Mouse (Mus musculus) kidney, postnatal 0 days (tissue): Measurements from ENCODE around the gene Psmb11. TPM values are rescaled to one million over a fixed set of nuclear protein-coding genes. Genes with fewer than 3 reads are reported as not detected.
"Not testable (repeated sequence)": the region's sequence is repeated elsewhere in the genome, so short reads cannot be mapped to it uniquely, and the experiment has no call there.

Source experiments
- ATAC-seq: fragments of 200-750 bp; cut with Nextera tagmentation; replicated peaks from 2 replicates; pipeline ENCODE4 v1.8.0; 2017; ENCODE audit warnings: low read depth, moderate number of reproducible peaks, moderate TSS enrichment, moderate library complexity; ENCODE audit not compliant: low FRiP score
- DNase-seq: peaks from one replicate; pipeline ENCODE4 v3.0.0-alpha.2; 2016; ENCODE audit warnings: low spot score
- H3K27ac ChIP-seq: fragments of 300-500 bp; sonication (generic); 2 replicates; pipeline ENCODE4 v1.5.1; 2014; ENCODE audit warnings: mild to moderate bottlenecking
- H3K27me3 ChIP-seq: fragments of 300-500 bp; sonication (generic); 2 replicates; pipeline ENCODE4 v1.6.1; 2014; ENCODE audit warnings: low read length, mixed read lengths; ENCODE audit not compliant: insufficient read depth
- H3K36me3 ChIP-seq: fragments of 300-500 bp; sonication (generic); 2 replicates; pipeline ENCODE4 v1.6.1; 2014; ENCODE audit warnings: low read length, mixed read lengths; ENCODE audit not compliant: insufficient read depth
- H3K4me1 ChIP-seq: fragments of 300-500 bp; sonication (generic); replicated peaks from 2 replicates; pipeline ENCODE4 v1.6.1; 2014; ENCODE audit warnings: antibody characterized with exemption, low read length, mixed read lengths; ENCODE audit not compliant: insufficient read depth
- H3K4me2 ChIP-seq: fragments of 300-500 bp; sonication (generic); 2 replicates; pipeline ENCODE4 v1.6.1; 2014; ENCODE audit warnings: mild to moderate bottlenecking, low read length, moderate library complexity, mixed read lengths
- H3K4me3 ChIP-seq: fragments of 300-500 bp; sonication (generic); replicated peaks from 2 replicates; pipeline ENCODE4 v1.5.1; 2014; ENCODE audit warnings: low read depth, low read length
- H3K9ac ChIP-seq: fragments of 300-500 bp; sonication (generic); 2 replicates; pipeline ENCODE4 v1.6.1; 2014; ENCODE audit warnings: low read depth, low read length
- H3K9me3 ChIP-seq: fragments of 300-500 bp; sonication (generic); replicated peaks from 2 replicates; pipeline ENCODE4 v1.6.1; 2016; ENCODE audit warnings: low read length, inconsistent platforms, mixed read lengths
- CTCF ChIP-seq: IDR thresholded peaks from 2 replicates; pipeline ENCODE4 v1.5.1; 2016; ENCODE audit warnings: antibody characterized with exemption, low read depth, mild to moderate bottlenecking, moderate library complexity
- WGBS: fragments of 180-500 bp; shearing (Covaris S2); extraction: QIAGEN DNeasy Blood & Tissue Kit; methylation state at CpG from one replicate; pipeline ENCODE4 v1.1.7; 2014; 5-methylcytosine and 5-hydroxymethylcytosine counted together
- polyA plus RNA-seq: library from polyadenylated mRNA; unstranded; fragments of >200 nt; fragmentation: Nextera tagmentation; extraction: Ambion mirVana; gene quantifications from 2 replicates; pipeline ENCODE4 v1.2.1, GENCODE M21; 2015

Psmb11 gene
- polyA plus RNA-seq, 1 experiment from 2014 or later = not detected

DNA sequence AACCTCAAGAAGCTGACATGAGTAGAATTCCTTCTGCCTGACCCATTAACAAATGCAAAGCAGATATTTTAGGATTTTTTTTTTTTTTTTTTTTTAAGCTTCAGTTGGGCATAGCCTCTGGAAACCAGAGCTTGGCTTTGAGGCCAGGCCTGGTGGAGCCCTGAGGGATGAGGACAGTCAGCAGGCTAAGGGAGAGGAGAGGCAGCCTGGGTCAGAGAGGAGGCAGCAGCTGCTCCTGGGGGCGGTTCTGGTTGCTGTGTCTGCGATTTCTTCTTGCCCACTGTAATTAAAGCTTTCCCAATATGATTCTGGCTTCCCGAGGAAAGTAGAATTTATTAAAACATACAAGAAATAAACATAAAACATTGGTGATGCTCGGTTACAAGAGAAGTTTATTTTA lies 12.0 kb upstream of the Psmb11 start:
- H3K27ac ChIP-seq = no peak overlapping the region
- DNase-seq (no peak), ATAC-seq (no peak)
- H3K36me3 ChIP-seq = peaks cover 7% of the 10 kb centered on the region; the same call in 1 of the 2 replicates
- no peak overlapping the region for H3K9ac ChIP-seq
- 55% methylated on average over 4 of the region's 4 CpGs for WGBS
- TF ChIP-seq CTCF = no peak
- H3K4me3 ChIP-seq = no peak overlapping the region
- no peaks in the 10 kb centered on the region for H3K9me3 ChIP-seq
- 0 out of 2 replicates have a peak, but pooled peaks cover 2% of the 10 kb centered on the region for H3K4me1 ChIP-seq
- no peak overlapping the region for H3K4me2 ChIP-seq
- no peaks in the 10 kb centered on the region for H3K27me3 ChIP-seq

DNA sequence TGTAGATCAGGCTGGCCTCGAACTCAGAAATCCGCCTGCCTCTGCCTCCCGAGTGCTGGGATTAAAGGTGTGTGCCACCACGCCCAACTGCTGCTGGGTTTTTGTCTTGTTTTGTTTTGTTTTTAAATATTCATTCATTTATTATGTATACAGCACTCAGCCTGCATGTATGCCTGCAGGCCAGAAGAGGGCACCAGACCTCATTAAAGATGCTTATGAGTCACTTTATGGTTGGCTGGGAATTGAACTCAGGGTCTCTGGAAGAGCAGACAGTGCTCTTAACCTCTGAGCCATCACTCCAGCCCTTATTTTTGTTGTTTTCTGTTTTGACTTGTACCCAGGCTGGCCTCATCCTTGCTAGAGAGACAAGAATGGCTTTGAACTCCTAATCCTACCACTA lies 11.3 kb upstream of the Psmb11 start:
- peak; percentile 69 for TF ChIP-seq CTCF
- H3K36me3 ChIP-seq = peaks cover 10% of the 10 kb centered on the region
- no peak overlapping the region for H3K4me2 ChIP-seq
- DNase-seq (peak; percentile 43), ATAC-seq (no peak)
- H3K4me3 ChIP-seq = no peak overlapping the region
- no peaks in the 10 kb centered on the region for H3K27me3 ChIP-seq
- no peaks in the 10 kb centered on the region for H3K9me3 ChIP-seq
- WGBS = 78% methylated on average over 4 of the region's 4 CpGs
- H3K9ac ChIP-seq = no peak overlapping the region
- no peak overlapping the region for H3K27ac ChIP-seq
- 0 out of 2 replicates have a peak, but pooled peaks cover 2% of the 10 kb centered on the region for H3K4me1 ChIP-seq

DNA sequence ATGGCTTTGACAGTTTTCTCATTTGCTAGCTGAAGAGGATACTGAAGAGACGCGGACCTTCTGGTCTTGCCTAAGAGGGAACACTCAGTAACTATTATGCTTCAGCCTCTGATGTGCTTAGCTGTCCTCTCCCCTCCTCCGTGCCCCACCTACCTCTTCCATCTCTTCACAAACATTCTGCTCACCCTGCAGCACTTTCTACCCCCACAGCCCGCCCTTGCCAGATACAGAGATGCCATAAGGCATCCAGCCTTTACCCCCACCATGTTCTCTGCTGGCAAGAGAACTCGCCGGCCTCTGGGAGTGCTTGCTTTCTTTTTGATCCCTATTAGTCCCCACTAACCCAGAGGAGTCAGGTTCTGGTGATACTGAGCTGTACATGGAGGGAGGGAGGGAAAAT lies 10.6 kb upstream of the Psmb11 start:
- Histone ChIP-seq H3K36me3 (peaks cover 13% of the 10 kb centered on the region), H3K4me2 (no peak overlapping the region), H3K4me1 (no peaks in the 10 kb centered on the region), H3K4me3 (no peak overlapping the region), H3K27ac (no peak overlapping the region), H3K9me3 (no peaks in the 10 kb centered on the region), H3K27me3 (no peaks in the 10 kb centered on the region), H3K9ac (no peak overlapping the region)
- no peak for DNase-seq
- no peak for TF ChIP-seq CTCF
- WGBS = 86% methylated on average over 6 of the region's 6 CpGs
- no peak for ATAC-seq

DNA sequence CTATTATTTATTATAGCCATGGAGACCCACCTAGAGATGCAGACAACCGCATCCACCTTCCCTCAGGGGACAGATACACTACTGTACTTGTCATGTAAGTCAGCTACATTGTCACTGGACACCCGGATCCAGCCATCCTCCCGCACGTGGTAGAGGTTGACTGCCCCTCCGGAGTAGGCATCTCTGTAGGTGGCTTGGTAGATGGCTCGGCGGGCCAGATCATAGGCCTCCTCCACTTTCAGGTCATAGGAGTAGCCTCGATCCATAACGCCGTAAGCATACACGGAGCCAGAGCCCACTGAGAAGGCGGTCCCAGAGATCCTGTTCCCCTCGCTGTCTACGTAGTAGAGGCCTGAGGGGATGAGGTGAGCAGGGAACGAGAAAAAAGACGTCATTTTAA lies 7.1 kb upstream of the Psmb11 start:
- ATAC-seq, H3K9ac ChIP-seq, DNase-seq, H3K4me2 ChIP-seq, H3K27ac ChIP-seq, H3K27me3 ChIP-seq, H3K4me3 ChIP-seq, H3K4me1 ChIP-seq, H3K9me3 ChIP-seq: not testable (repeated sequence)
- peaks cover 13% of the 10 kb centered on the region for H3K36me3 ChIP-seq
- 79% methylated on average over 16 of the region's 16 CpGs for WGBS

DNA sequence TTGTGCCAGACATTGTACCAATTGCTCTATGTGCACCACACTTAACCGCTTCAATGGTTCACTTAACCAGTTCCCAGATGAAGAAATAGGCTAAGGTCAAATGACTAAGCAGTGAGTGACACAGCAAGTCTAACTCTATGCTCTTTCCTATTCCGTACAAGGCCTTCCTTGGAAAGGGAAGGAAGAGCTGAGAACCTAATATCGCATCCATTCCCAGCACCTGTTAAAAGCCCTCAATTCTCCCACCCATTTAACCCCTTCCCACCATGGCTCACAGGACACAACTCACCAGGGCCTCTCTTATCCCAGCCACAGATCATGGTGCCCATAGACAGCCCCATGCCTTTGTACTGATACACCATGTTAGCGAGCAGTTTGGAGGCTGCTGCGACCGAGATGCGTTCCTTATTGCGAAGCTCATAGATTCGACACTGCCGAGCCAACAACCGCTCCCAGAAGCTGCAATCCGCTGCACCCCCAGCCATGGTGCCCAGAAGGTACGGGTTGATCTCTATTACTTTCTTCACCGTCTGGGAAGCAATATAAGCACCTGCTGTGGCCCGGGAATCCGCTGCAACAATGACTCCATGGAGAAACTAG lies 4.9 kb upstream of the Psmb11 start:
- DNase-seq = no peak
- no peak overlapping the region for H3K4me3 ChIP-seq
- H3K9me3 ChIP-seq = no peaks in the 10 kb centered on the region
- no peak overlapping the region for H3K9ac ChIP-seq
- no peak for ATAC-seq
- H3K4me1 ChIP-seq = no peaks in the 10 kb centered on the region
- no peak overlapping the region for H3K4me2 ChIP-seq
- peaks cover 13% of the 10 kb centered on the region for H3K36me3 ChIP-seq
- no peak overlapping the region for H3K27ac ChIP-seq
- H3K27me3 ChIP-seq = no peaks in the 10 kb centered on the region
- 91% methylated on average over 16 of the region's 16 CpGs for WGBS
- no peak for TF ChIP-seq CTCF

DNA sequence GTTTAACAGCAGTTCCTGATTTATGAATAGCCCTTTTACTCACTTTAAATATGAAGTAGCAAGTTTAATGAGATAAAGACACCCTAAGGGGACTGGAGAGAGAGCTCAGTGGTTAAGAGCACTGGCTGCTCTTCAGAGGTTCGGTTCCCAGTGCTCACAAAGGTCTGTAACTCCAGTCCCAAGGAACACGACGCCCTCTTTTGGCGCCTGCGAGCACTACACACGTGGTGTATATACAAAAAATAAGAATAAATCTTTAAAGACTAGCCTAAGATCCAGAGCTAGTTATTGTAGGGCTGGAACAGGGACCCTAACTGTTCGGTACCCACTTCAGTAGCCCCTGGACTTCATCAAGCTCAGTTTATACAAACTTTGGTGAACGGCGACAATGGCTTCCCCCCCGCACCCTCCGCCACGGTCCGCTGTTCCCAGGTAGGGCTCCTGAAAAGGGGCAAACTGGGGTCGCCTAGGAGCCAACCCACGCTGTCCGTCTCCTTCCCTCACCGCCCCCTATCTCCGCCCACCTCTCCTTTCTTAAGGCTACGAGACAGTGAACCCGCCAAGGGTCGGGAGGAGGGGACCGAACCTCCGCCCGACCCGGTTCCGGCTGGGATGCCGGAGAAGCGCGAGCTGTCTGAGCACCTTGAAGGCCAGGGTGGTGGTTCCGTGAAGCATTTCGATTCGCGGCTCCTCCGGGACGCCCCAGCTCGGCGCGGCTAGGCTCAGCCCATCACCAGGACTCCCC lies 3.9 kb upstream of the Psmb11 start:
- H3K27me3 ChIP-seq = no peaks in the 10 kb centered on the region
- no peaks in the 10 kb centered on the region for H3K4me1 ChIP-seq
- ATAC-seq (peak; percentile 49), DNase-seq (peak; percentile 30)
- TF ChIP-seq CTCF = peak; percentile 32; the same call in 1 of the 2 replicates
- H3K4me3 ChIP-seq = peak overlapping the region; percentile 90
- 1% methylated on average over 38 of the region's 38 CpGs for WGBS
- H3K9ac ChIP-seq = peak overlapping the region; percentile 83
- peak overlapping the region; percentile 81 for H3K27ac ChIP-seq
- H3K4me2 ChIP-seq = peak overlapping the region; percentile 75
- peaks cover 13% of the 10 kb centered on the region for H3K36me3 ChIP-seq
- H3K9me3 ChIP-seq = no peaks in the 10 kb centered on the region
